Mouse (Mus musculus): ENCODE results near the gene Arpp21. TPM values are rescaled to one million over a fixed set of nuclear protein-coding genes. Genes with fewer than 3 reads are reported as not detected.

Gene Arpp21
- 30.6 and 32.6 TPM in 2 replicates for polyA plus RNA-seq (2015; fragmentation: Nextera tagmentation; extraction: Ambion mirVana)

DNA sequence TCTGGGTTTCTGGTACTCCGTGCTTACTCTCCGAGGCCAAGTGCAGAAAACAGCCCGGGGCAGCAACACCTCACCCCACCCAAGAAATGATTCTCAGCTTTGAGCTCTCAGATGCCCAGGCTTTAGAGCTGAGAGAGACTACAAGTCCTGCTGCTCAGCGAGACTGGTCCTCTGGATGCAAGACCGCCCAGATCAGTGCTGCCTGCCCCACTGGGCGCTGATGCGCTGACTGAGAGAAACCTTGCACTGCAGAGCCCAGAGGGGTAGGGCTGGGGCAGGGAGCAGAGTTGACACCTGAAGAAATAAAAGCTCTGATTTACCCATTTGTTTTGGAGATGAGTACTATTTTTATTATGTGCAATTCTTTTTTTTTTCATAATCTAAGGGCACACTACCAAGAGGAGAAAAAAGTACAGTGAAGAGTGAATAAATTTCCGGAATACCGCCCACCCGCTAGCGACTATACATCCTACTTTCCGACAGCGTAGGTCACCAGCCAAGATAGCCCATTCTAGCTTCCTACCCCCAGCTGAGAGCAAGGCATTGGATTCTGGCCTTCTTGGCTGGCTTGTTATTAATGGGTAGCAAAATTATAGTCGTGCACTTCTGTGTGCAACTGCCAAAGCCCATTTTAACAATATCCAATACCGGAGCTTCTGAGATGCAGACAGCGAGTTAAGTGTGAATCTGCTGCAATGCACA lies at the start of gene Arpp21:
Gene Arpp21 (minus strand): TSS at position 243 of the 702 bp plus-strand sequence.
- peaks cover 11% of the 10 kb centered on the region for H3K4me1 ChIP-seq
- H3K36me3 ChIP-seq (ENCODE audit: poor library complexity, severe bottlenecking) = no peaks in the 10 kb centered on the region
- H3K4me2 ChIP-seq = peak within 1 kb of the TSS; percentile 92
- H3K27ac ChIP-seq = peak within 1 kb of the TSS; percentile 87
- H3K4me3 ChIP-seq = peak within 1 kb of the TSS; percentile 61
- 13% methylated on average over 16 of the region's 16 CpGs for WGBS
- H3K9ac ChIP-seq = peak within 1 kb of the TSS; percentile 85
- H3K27me3 ChIP-seq = peaks cover 33% of the 10 kb centered on the region
- ATAC-seq = peak; percentile 72
- H3K9me3 ChIP-seq (replicated peaks) = no peaks in the 10 kb centered on the region

DNA sequence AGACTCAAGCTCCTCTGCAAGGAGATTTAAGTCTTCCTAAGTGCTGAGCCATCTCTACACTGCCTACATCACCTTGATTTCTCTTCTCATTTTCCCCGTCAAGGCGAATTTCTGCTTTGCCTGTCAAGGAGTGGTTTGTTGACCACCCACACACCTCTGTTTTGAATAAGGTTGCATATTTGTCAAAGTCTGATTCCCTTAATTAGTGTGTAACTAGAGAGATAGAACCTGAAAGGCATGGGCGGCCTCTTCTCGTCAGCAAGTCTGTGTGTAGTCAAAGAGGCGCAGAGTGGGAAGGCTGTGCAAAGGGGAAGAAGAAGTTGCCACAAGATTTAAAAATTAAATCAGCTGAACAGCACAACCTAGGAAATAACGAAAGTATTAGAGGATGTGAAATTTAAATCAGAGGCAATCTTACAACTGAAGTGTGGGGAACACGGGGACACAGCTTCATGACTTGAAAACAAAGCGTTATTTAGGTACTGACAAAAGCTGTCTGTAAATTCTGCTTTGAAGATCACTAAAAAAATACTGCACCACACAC lies 36.8 kb upstream of the Arpp21 start:
- no peak overlapping the region for H3K4me3 ChIP-seq

DNA sequence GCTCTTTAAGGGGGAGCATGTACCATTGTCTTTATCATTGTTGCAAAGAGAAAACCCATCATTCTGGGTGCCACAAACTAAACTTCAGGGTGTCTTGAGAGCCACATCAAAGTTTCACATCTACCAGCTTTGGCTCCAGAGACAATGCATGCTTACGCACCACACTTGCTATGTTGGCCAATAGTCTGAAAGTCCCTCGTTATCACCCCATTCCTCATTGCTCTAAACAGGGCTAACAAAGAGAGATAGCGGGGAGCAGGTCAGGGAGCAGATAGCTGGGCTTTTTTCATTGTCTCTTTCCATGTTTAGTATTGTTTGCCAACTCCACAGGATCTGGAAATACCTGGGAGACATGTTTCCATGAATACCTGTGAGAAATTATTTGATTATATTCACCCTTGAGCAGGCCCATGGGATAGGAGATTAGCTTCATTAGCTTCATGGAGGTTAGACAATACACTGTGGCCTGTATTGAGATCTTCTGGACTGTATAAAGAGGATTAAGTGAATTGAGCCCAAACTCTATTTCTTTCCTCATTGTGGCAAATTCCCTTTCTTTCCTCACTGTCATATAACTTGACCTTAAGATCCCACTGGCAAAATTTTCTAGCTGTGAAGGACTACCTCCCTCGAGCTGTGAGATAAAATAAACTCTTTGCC lies 29.4 kb upstream of the Arpp21 start:
- H3K4me2 ChIP-seq = no peak overlapping the region
- H3K27ac ChIP-seq = no peak overlapping the region
- no peak overlapping the region for H3K9ac ChIP-seq
- H3K4me1 ChIP-seq = no peaks in the 10 kb centered on the region
- H3K4me3 ChIP-seq = no peak overlapping the region
- H3K27me3 ChIP-seq = no peaks in the 10 kb centered on the region
- H3K36me3 ChIP-seq (ENCODE audit: poor library complexity, severe bottlenecking) = no peaks in the 10 kb centered on the region
- no peaks in the 10 kb centered on the region for H3K9me3 ChIP-seq (replicated peaks)
- no peak for ATAC-seq
- 36% methylated on average over 4 of the region's 4 CpGs for WGBS

More for the DNA sequence above, 36.8 kb upstream of the Arpp21 start:
- Histone ChIP-seq H3K27ac (no peak overlapping the region), H3K9ac (no peak overlapping the region), H3K4me2 (no peak overlapping the region), H3K27me3 (no peaks in the 10 kb centered on the region), H3K36me3 (ENCODE audit: poor library complexity, severe bottlenecking) (no peaks in the 10 kb centered on the region), H3K4me1 (no peaks in the 10 kb centered on the region), H3K9me3 (replicated peaks) (no peaks in the 10 kb centered on the region)
- no peak for ATAC-seq
- 78% methylated on average over 8 of the region's 8 CpGs for WGBS

DNA sequence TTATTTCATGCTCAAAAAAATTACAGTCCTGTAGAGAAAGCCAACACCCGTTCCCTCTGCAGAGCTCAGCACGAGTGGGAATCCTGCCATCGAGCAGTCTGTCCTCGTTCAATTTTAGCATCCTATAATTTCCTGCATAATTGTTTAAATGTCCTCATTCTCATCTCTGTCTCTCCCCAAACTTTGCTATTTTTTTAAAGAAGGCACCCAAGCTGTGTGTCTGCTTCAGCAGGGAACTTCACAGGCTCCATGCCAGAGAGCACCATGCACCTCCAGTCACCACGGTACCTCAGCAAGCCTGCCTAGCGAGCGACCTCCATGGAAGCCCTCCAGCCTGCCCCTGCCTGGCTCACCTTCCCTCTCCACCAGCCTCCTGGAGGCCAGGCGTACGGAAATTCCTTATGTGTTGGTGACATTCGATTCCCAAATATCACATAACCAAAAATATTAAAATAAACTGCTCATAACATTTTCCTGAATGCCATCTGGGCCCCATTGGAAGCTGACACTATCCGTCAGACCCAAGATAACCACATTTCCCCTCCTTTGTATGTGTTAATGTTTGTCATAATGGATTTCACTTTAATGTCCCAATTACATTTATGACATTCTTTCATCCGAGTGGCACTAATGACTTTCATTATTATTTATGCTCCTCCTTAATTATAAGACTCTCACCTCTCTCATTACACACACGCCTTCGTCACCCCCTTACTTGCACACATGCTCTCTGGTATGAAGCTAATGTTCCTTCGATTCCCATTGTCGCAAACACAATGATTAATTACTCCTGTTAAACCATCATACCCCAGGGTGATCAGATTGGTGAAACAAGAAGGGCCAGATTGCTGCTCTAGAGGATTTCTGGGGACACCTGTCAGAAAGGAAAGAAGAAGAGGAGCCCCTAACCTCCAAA lies 26.5 kb upstream of the Arpp21 start:
- Histone ChIP-seq H3K36me3 (ENCODE audit: poor library complexity, severe bottlenecking) (no peaks in the 10 kb centered on the region), H3K9ac (no peak overlapping the region), H3K4me2 (no peak overlapping the region), H3K27ac (no peak overlapping the region), H3K4me1 (no peaks in the 10 kb centered on the region), H3K27me3 (no peaks in the 10 kb centered on the region), H3K4me3 (no peak overlapping the region), H3K9me3 (replicated peaks) (no peaks in the 10 kb centered on the region)
- ATAC-seq = no peak
- WGBS = 79% methylated on average over 16 of the region's 16 CpGs

DNA sequence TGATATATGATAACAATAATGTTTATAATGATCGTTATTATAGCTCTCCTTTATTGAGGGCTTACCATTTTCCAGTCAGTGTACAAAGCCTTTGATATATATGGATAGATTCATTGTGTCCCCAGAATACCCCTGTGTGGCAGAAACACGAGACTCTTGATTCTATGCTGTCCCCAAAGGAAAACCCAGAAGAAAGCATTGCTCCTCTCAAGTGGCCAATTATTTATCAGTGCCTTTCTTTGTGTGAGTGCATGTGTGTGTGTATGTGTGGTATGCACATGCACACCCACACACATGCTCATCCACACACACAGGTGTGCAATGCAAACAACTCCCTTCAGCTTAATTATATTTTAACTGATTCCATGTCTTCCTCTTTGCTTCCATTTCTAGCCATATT lies 25.8 kb upstream of the Arpp21 start:
- H3K4me3 ChIP-seq = no peak overlapping the region
- no peaks in the 10 kb centered on the region for H3K36me3 ChIP-seq (ENCODE audit: poor library complexity, severe bottlenecking)
- H3K9ac ChIP-seq = no peak overlapping the region
- WGBS = 54% methylated on average over 2 of the region's 2 CpGs
- ATAC-seq = no peak
- no peaks in the 10 kb centered on the region for H3K9me3 ChIP-seq (replicated peaks)
- H3K27ac ChIP-seq = no peak overlapping the region
- no peaks in the 10 kb centered on the region for H3K27me3 ChIP-seq
- no peaks in the 10 kb centered on the region for H3K4me1 ChIP-seq
- H3K4me2 ChIP-seq = no peak overlapping the region

DNA sequence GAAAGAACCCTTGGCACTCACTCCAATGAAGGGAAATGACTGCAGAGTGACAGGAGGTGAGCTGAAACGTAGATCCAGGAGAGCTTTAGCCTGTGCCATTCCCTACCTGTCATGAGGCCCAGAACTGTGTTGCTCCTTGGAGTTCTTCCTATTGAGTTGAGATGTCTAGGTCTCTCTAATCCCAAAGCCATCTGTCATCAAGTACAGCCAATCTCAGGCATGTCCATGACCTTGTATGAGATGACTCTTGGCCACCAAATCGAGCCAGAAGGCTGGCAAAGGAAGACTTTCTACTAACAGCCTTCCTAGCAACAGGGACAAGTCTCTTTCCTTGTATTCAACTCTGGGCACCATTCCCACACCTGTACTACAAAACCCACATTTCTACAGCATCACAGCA lies 25.0 kb upstream of the Arpp21 start:
- H3K9ac ChIP-seq = no peak overlapping the region
- ATAC-seq = no peak
- no peak overlapping the region for H3K27ac ChIP-seq
- H3K4me3 ChIP-seq = no peak overlapping the region
- no peaks in the 10 kb centered on the region for H3K4me1 ChIP-seq
- H3K36me3 ChIP-seq (ENCODE audit: poor library complexity, severe bottlenecking) = no peaks in the 10 kb centered on the region
- 78% methylated on average over 2 of the region's 2 CpGs for WGBS
- H3K4me2 ChIP-seq = no peak overlapping the region
- H3K9me3 ChIP-seq (replicated peaks) = no peaks in the 10 kb centered on the region
- no peaks in the 10 kb centered on the region for H3K27me3 ChIP-seq

DNA sequence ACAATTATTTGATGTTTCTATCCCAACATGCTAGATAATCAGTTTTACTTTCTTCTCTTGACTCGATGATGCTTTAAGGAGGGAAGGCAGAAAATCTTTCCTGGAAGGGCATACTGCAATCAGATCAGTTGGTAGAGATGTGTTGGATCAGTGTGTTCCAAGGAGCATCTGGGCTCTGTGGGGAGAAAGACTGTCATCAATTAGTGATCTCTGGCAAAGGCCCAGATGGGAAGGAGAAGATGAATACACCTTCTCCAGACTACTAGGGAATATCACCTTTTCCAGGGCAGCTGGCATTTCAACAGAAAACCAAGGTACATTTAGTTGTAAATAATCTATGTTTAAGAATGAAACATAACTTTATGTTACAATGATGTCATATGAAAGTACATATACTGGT lies 22.8 kb upstream of the Arpp21 start:
- Histone ChIP-seq H3K4me3 (no peak overlapping the region), H3K4me1 (no peaks in the 10 kb centered on the region), H3K36me3 (ENCODE audit: poor library complexity, severe bottlenecking) (no peaks in the 10 kb centered on the region), H3K27me3 (no peaks in the 10 kb centered on the region), H3K27ac (no peak overlapping the region), H3K4me2 (no peak overlapping the region), H3K9me3 (replicated peaks) (no peaks in the 10 kb centered on the region), H3K9ac (no peak overlapping the region)
- no peak for ATAC-seq
- WGBS = 86% methylated on average over 1 of the region's 1 CpGs

DNA sequence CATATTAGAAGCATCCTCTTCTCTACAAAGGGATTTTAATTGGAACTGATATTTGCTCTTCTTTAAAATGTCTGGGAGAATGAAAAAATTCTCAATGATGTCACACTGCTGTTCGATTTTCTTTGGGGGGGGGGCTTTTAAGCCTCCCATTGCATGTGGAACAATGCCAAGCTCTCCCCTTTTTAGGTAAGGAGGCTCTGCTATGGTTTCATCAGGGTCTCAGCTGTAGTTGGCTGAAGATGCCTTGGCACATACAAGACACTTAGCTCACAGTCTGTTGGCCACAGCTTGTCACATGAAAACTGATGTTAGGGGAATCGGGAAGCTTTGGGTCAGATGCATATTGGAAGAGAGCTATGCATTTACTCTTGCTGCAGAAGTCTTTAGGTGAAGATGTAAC lies 20.2 kb upstream of the Arpp21 start:
- Histone ChIP-seq H3K36me3 (ENCODE audit: poor library complexity, severe bottlenecking) (no peaks in the 10 kb centered on the region), H3K4me3 (no peak overlapping the region), H3K9me3 (replicated peaks) (no peaks in the 10 kb centered on the region), H3K4me1 (no peaks in the 10 kb centered on the region), H3K27me3 (no peaks in the 10 kb centered on the region), H3K9ac (no peak overlapping the region), H3K4me2 (no peak overlapping the region), H3K27ac (no peak overlapping the region)
- 61% methylated on average over 2 of the region's 2 CpGs for WGBS
- no peak for ATAC-seq

DNA sequence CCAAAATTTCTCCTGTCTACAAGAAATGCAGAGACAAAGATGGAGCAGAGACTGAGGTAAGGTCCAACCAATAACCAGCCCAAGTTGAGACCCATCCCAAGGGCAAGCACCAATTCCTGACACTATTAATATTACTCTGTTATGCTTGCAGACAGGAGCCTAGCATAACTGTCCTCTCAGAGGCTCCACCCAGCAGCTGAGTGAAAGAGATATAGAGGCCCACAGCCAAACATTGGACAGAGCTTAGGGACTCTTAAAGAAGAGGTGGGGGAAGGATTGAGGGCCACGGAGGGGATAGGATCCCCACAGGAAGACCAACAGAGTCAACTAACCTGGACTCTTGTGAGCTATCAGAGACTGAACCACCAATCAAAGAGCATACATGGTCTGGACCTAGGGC lies 18.0 kb upstream of the Arpp21 start:
- no peak overlapping the region for H3K4me3 ChIP-seq
- H3K27ac ChIP-seq = no peak overlapping the region
- 88% methylated on average over 1 of the region's 1 CpGs for WGBS
- H3K36me3 ChIP-seq (ENCODE audit: poor library complexity, severe bottlenecking) = no peaks in the 10 kb centered on the region
- ATAC-seq = no peak
- H3K4me2 ChIP-seq = no peak overlapping the region
- H3K9me3 ChIP-seq (replicated peaks) = no peaks in the 10 kb centered on the region
- no peaks in the 10 kb centered on the region for H3K4me1 ChIP-seq
- H3K9ac ChIP-seq = no peak overlapping the region
- no peaks in the 10 kb centered on the region for H3K27me3 ChIP-seq

DNA sequence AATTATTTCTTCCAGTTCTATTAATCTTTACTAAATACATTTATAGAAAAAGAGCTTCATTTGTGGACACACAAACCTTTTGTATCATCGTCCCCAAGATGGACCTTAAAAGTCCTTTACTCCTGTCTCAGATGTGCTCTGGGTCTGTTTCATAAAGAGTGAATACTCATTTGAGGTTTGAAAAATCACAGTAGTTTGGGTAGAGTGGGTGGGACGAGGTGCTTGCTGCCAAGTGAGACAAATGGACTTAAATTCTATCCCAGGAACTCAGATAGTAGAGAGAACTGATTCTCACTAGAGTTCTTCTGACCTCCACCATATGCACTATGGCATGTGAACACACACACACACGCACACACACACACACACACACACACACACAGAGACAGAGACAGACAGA lies 16.1 kb upstream of the Arpp21 start:
- Histone ChIP-seq H3K4me2 (no peak overlapping the region), H3K9ac (no peak overlapping the region), H3K27ac (no peak overlapping the region), H3K4me1 (no peaks in the 10 kb centered on the region), H3K36me3 (ENCODE audit: poor library complexity, severe bottlenecking) (no peaks in the 10 kb centered on the region), H3K4me3 (no peak overlapping the region), H3K9me3 (replicated peaks) (no peaks in the 10 kb centered on the region), H3K27me3 (no peaks in the 10 kb centered on the region)
- ATAC-seq = no peak
- WGBS = 78% methylated on average over 3 of the region's 3 CpGs

DNA sequence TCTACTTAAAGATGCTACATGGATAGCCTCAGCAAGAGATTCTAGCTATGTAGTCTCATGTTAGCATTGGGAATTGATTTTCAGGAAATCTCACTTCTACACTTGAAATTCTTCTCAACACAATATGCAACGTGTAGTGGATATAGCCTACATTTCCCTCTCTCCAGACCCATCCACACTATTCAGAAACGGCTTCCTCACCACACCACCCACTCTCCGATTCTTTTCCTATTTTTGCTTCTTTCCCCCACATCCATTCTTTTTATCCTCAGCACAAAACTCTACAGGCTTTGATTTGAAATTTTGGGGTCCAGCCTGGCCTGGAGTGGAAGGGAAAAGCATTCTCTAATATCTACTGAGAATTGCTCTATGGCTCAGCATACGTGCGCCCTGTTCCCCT lies 15.6 kb upstream of the Arpp21 start:
- Histone ChIP-seq H3K27ac (no peak overlapping the region), H3K27me3 (no peaks in the 10 kb centered on the region), H3K9me3 (replicated peaks) (no peaks in the 10 kb centered on the region), H3K9ac (no peak overlapping the region), H3K4me1 (no peaks in the 10 kb centered on the region), H3K4me2 (no peak overlapping the region), H3K4me3 (no peak overlapping the region), H3K36me3 (ENCODE audit: poor library complexity, severe bottlenecking) (no peaks in the 10 kb centered on the region)
- 91% methylated on average over 5 of the region's 5 CpGs for WGBS
- ATAC-seq = no peak

DNA sequence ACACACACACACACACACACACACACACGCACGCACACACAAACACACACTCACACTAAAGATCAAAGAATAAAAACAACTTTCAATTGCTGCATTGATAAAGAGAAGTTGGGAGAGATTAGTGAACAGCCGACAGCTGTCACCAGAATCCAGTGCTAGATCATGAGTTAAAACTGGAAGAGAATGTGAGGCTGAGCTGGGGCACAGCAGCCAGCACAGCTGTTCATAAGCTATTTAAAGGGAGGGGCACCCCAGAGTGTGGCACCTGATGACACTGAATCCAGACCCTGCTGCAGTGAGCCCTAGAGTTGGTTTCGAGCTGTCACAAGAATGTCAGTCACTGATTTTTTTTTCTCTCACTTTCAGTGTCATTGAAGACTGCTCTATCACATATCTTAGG lies 14.0 kb upstream of the Arpp21 start:
- H3K27me3 ChIP-seq = no peaks in the 10 kb centered on the region
- H3K36me3 ChIP-seq (ENCODE audit: poor library complexity, severe bottlenecking) = no peaks in the 10 kb centered on the region
- no peak overlapping the region for H3K4me2 ChIP-seq
- no peak overlapping the region for H3K9ac ChIP-seq
- no peak overlapping the region for H3K27ac ChIP-seq
- H3K4me1 ChIP-seq = no peaks in the 10 kb centered on the region
- ATAC-seq = no peak
- 86% methylated on average over 4 of the region's 4 CpGs for WGBS
- no peaks in the 10 kb centered on the region for H3K9me3 ChIP-seq (replicated peaks)
- H3K4me3 ChIP-seq = no peak overlapping the region
